Mouse (Mus musculus): ENCODE results near the gene Npas3.

Npas3 gene

DNA sequence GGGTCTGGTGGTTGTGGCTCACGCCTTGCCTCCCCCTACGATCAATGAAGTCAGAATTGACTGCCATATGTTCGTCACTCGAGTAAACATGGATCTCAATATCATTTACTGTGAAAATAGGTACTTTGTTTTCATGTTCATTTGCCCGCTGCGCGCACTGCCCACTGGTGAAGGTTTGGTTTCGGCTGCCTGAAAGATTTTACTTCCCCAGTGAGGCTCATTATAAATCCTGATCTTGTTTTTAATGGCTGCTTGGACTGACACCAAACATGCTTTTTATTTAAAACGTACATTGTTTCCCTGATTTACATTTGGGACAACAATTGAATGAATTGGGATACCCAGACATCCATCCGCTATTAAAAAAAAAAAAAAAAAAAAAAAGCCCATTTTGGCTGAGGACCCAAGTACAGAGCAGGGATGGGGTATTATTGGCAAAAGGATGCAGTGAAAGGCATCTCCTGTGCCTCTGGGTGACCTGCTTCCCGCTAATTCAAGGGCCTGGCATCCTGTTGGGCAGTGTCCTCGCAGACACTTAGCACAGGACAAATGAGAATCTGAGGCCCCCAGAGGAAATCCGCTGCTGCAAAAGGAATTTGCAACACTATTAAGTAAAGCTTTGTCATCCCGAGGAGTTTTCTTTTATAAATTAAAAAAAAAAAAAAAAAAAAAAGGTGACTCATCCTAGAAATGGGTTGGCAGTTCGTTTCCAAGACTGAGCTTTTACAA, 796.3 kb downstream of the Npas3 start:
- no peak for DNase-seq (ENCODE audit: extremely low read depth, low read depth, low spot score)

DNA sequence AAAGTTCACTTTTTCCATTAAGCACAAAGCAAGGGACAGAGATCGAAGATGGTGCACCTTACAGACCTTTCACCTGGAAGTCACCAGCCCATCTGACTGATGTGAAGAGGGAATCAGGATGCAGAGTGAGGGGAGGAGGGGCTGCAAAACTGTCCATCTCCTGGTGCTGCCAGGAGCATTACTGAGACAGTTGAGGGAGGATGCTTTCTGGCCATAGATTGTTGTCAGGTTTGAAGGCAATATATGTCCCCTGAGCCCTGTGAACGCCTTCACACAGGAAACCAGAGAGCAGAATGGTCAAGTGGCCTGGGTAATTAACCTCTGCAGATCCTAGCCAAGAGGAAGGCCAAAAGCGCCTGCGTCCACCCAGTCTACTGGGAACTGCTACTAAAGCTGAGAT, 796.9 kb downstream of the Npas3 start:
- no peak for DNase-seq (ENCODE audit: extremely low read depth, low read depth, low spot score)

DNA sequence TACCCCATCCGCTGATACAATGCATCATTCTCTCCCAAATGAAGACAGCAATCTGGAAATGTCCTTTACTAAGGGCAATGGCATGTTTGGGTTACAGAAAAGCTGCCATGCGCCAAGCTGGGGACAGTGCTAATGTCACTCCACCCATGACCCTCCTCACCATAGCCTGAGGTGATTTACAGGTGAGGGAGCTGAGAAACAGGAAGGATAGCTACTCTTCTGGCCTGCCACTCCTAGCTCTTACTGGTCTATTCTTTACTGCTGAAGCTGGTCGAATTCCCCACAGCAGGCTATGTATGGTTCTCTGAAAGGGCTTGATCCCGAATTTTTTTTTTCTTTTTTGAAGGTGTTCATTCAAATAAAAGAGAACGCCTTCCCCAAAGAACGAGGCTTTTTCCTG, 798.3 kb downstream of the Npas3 start:
- DNase-seq (ENCODE audit: extremely low read depth, low read depth, low spot score), result no peak

DNA sequence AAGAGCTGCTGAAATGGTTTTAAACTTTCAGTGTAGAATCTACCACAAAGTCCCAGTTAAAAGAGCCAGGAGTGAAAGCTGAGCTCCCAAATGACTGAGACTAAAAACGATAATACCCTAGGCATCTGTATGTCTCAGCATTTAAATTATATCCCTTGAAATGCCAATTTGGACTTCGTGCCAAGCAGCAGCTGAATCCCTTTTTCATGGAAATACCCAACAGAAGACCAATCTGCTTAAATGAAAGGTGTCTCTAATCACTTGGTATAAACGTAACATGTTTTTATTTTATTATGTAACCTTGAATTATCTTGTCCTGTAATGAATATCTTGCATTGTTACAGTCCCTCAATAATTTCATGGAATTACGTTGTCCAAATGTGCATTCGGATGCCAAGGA, 799.6 kb downstream of the Npas3 start:
- no peak for DNase-seq (ENCODE audit: extremely low read depth, low read depth, low spot score)

DNA sequence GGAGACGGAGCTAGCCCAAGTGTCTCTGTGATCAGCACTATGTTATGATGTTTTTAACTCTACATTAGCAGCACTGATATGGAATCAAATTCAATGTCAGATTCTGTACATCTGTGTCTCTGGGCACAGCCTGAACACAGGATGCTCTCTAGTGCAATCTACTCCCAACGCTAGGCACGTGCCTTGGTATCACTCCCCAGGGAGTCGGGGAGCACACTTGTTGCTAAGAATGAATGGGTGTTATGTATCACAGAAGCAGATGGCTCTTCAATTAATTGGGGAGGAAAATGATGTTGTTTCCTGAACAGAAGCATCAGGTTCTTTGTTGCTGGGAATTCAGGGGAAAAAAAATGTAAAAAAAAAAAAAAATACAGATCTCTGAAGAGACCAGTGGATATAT, 801.4 kb downstream of the Npas3 start:
- DNase-seq (ENCODE audit: extremely low read depth, low read depth, low spot score), result no peak

DNA sequence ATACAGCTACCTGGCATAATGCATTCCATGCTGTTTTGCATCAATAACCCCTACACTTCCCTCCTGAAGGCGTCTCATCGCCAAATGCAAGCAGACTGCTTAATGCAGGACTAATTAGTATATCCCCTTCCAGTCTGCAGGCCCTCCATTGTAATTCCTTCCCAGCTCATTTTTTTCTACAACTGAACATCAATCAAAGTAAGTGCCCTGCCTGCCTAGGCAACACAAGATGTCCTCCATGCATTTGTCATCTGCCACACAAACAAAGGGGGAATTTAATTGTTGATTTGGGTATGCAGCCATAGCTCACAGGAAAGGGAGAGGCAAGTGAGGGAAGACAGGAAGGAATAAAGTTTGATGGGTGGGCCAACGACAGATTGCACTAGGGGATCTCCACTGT, 804.5 kb downstream of the Npas3 start:
- no peak for DNase-seq (ENCODE audit: extremely low read depth, low read depth, low spot score)

- DNase-seq (ENCODE audit: extremely low read depth, low read depth, low spot score), result no peak
Observed at GRCm38 (mm10) chr12:54053598-54053997, 805.1 kb downstream of the Npas3 start.

DNA sequence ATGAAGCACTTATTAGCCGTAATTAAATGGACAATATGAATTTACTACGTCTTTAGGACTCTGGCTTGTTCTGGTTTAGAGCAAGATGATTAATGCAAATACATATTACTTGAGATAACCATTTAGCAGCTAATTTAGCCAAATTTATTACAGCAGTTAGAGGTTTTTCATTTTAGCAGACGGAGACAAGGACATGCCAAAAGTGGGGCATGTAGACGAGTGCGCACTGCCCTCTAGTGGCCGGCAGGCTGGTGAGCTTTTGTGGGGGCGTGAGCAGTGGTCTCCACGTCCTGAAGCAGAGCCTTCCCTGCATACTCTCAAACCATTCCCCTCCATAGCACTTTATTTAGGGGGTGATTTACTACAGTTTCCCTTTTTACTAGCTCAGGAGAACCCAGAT, 812.3 kb downstream of the Npas3 start:
- no peak for DNase-seq (ENCODE audit: extremely low read depth, low read depth, low spot score)

- no peak for DNase-seq (ENCODE audit: extremely low read depth, low read depth, low spot score)
Observed at GRCm38 (mm10) chr12:54061168-54061567, 812.7 kb downstream of the Npas3 start.

DNA sequence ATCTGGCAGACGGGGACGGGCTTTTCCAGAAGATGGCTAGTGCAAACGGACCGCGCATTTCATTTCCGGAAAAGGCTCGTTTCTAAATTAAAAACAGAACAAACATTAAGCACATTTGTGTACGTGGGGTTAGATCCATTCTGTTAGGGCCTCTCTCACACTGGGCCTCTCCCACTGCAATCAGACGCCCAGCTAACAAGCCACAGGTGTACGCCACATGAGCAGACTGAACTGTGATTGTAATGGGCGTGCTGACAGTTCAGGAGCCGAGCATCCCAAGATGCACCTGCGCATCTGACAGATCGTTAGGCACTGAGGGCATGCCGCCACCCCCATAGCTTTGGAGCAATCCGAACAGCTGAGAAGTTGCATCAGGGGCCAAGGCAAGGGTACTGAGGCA, 816.5 kb downstream of the Npas3 start:
- no peak for DNase-seq (ENCODE audit: extremely low read depth, low read depth, low spot score)

DNA sequence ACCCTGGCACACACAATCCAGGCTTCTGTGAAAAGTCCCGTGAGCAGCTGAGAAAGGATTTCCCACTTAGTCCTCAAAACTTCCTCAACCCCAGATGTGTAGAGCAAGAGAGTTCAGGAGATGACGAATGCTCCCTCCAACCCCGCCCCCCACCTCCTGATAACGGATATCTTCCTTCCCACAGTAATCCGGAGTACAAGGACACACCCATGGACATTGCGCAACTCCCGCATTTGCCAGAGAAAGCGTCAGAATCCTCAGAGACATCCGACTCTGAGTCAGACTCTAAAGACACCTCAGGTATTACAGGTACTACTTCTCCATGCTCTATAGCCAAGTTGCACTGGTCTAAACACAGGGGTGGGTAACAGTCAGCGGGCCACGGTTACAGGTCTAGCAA, 817.1 kb downstream of the Npas3 start:
- DNase-seq (ENCODE audit: extremely low read depth, low read depth, low spot score), result no peak

DNA sequence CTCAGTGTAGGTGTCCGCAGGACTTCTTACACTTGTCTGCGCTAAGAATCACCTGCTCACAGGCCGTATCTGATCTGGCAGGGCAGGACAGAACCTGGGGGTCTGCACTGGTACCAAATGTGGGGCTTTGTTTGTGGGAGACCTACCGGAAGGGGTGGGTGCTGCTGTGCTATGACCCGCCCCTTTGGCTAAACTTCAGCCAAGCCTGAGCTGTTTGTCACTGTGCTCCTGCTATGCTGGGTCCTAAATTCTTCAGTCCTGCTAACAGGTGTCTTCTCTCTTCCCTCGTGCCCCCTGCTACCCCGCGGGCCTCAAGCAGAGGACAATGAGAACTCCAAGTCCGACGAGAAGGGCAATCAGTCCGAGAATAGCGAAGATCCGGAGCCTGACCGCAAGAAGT, 818.9 kb downstream of the Npas3 start:
- no peak for DNase-seq (ENCODE audit: extremely low read depth, low read depth, low spot score)

DNA sequence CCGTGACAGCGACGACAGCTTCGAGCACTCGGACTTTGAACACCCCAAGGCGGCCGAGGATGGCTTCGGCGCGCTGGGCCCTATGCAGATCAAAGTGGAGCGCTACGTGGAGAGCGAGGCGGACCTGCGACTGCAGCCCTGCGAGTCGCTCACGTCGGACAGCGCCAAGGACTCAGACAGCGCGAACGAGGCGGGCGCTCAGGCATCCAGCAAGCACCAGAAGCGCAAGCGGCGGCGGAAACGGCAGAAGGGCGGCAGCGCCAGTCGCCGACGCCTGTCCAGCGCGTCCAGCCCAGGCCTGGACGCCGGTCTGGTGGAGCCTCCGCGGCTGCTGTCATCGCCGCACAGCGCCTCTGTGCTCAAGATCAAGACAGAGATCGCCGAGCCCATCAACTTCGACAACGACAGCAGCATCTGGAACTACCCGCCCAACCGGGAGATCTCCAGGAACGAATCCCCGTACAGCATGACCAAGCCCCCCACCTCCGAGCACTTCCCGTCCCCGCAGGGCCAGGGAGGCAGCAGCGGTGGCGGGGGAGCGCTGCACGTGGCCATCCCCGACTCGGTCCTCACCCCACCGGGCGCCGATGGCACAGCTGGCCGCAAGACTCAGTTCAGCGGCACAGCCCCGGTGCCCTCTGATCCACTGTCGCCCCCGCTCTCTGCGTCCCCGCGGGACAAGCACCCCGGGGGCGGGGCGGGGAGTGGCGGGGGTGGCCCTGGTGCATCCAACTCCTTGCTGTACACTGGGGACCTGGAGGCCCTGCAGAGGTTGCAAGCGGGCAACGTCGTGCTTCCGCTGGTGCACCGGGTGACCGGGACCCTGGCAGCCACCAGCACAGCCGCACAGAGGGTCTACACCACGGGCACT, 819.6 kb downstream of the Npas3 start:
- no peak for DNase-seq (ENCODE audit: extremely low read depth, low read depth, low spot score)

DNA sequence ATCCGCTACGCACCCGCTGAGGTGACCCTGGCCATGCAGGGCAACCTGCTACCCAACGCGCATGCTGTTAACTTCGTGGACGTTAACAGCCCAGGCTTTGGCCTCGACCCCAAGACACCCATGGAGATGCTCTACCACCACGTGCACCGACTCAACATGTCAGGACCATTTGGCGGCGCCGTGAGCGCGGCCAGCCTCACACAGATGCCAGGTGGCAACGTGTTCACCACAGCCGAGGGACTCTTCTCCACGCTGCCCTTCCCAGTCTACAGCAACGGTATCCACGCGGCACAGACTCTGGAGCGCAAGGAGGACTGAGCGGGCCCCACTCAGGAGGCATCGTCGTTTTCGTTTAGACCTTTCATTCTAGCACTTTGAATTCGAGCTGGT, 820.3 kb downstream of the Npas3 start:
- no peak for DNase-seq (ENCODE audit: extremely low read depth, low read depth, low spot score)

GRCm38 (mm10) chr12:54074012-54074411, 825.5 kb downstream of the Npas3 start:
- DNase-seq (ENCODE audit: extremely low read depth, low read depth, low spot score), result no peak

GRCm38 (mm10) chr12:54080996-54081395, 832.5 kb downstream of the Npas3 start:
- no peak for DNase-seq (ENCODE audit: extremely low read depth, low read depth, low spot score)

DNA sequence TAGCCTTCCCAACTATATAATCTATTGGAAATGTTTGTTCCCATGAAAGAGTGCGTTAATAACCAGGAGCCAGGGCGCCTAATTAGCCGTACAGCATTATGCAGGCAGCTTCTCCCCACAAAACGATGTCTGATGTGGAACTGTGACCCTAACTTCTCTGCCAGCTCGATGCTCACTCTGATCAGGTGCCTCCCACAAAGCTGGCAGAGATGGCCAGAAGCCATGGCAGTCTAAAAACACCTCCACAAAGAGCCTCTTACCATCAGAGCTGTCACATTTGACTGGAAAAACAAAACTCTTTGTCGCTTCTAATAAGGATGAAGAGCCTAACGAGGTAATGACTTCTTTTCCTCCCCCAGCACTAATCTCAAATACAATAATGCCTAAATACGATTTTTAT, 845.3 kb downstream of the Npas3 start:
- DNase-seq (ENCODE audit: extremely low read depth, low read depth, low spot score), result no peak

GRCm38 (mm10) chr12:54096492-54096891, 848.0 kb downstream of the Npas3 start:
- no peak for DNase-seq (ENCODE audit: extremely low read depth, low read depth, low spot score)

GRCm38 (mm10) chr12:54098136-54098535, 849.7 kb downstream of the Npas3 start:
- peak; percentile 68 for DNase-seq (ENCODE audit: extremely low read depth, low read depth, low spot score)

DNA sequence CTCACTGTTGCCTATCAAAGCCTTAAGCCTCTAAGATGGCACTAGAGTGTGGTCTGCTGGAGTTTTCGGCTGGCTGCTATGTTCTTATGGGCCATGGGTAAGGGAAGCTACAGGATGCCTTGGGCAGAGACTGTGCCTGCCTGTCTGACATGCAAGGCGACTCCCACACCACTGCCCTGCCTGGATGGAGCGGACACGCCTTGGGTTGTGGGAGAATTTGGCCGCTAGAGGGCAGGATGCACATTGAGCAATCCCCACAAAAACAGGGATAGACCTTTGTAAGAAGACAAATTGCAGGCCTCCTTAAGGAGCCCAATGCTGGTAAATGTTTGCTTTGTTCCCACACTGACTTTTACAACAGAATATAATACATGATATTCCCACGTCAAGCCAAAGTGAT, 850.3 kb downstream of the Npas3 start:
- peak; percentile 46 for DNase-seq (ENCODE audit: extremely low read depth, low read depth, low spot score)

DNA sequence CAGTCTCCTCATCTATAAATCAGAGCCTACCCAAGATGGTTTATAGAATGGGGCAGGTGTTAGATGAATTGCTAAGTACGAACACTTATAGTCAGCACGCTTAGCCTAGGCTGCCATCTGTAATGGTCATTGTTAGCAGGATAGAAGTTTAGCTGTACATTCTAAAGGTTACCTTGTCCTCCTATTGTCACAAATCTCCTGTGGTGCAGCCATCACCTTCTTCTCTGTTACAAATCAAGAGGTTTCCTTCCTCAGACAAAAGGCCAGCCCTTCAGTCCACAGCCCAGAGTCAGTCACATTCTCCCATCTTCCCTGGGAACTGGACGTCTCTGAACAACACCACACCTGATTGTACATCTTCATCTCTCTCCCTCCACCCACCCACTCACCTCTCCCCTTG, 851.0 kb downstream of the Npas3 start:
- no peak for DNase-seq (ENCODE audit: extremely low read depth, low read depth, low spot score)

DNA sequence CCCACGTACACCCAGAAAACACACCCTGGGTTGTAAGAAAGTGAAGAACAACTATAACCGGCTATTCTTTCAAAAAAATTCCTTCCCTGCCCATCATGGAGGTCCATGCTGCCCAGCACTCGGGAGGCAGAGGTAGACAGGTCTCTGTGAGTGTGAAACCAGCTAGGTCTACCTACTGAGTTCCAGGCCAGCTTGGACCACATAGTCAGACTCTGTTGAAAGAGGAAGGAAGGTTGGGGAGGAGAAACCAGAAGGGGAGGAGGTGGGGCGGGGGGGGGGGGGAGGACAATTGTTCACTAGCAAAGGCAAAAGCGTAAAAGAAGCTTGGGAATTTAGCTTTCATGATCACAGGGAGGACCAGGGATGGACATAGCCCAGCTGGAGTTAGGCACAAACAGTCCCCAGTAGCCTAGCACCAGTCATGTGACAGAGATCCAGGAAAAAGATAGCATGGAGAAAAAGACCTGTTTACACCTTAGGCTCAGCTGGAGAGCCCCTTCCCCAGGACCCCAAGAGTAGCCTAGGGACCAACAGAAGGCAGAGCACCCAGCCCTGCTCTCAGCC, 852.9 kb downstream of the Npas3 start:
- no peak for DNase-seq (ENCODE audit: extremely low read depth, low read depth, low spot score)
